Mouse (Mus musculus) CH12.LX (cell line): ENCODE results near the gene Vip. TPM values are rescaled to one million over a fixed set of nuclear protein-coding genes. Genes with fewer than 3 reads are reported as not detected.
A peak's percentile ranks its signal among the peaks of the same experiment; 100 is the strongest.

Experiments used
- DNase-seq: peaks from one replicate; pipeline ENCODE4 v3.0.0-alpha.2; 2013; ENCODE audit errors: extremely low read depth
- H3K27ac ChIP-seq: 2 replicates; pipeline ENCODE4 v1.5.1; 2012; ENCODE audit warnings: low read depth, mild to moderate bottlenecking, control low read depth, moderate library complexity; ENCODE audit not compliant: insufficient read depth
- H3K27me3 ChIP-seq: replicated peaks from 2 replicates; pipeline ENCODE3; 2012; ENCODE audit warnings: inconsistent platforms
- H3K36me3 ChIP-seq, 2 experiments: replicated peaks in 1 of 2; 2 replicates each; pipeline versions ENCODE3 to v1.6.1; 2012; ENCODE audit warnings: inconsistent platforms in 1 of 2, low read length in 1 of 2, mild to moderate bottlenecking in 1 of 2, mixed read lengths in 1 of 2, moderate library complexity in 1 of 2; ENCODE audit not compliant: control insufficient read depth in 1 of 2, insufficient read depth in 1 of 2
- H3K4me1 ChIP-seq, 2 experiments: 2 replicates each; pipeline ENCODE4 v1.6.1; 2012; ENCODE audit warnings: inconsistent platforms in 1 of 2, moderate library complexity in 1 of 2; ENCODE audit not compliant: insufficient read depth in 2 of 2, control insufficient read depth in 1 of 2
- H3K4me2 ChIP-seq: 2 replicates; pipeline ENCODE4 v1.6.1; 2012; ENCODE audit warnings: low read depth, mild to moderate bottlenecking, control low read depth; ENCODE audit not compliant: poor library complexity, insufficient read depth, severe bottlenecking
- H3K4me3 ChIP-seq, 3 experiments: fragments of 150-350 bp in 1 of 3; sonication (generic) in 1 of 3; replicated peaks in 1 of 3; 2 replicates each; pipeline versions ENCODE3 to v1.5.1; 2011 to 2012; ENCODE audit warnings: low read depth in 2 of 3, low read length in 2 of 3, mild to moderate bottlenecking in 2 of 3, moderate library complexity in 2 of 3, control low read depth in 1 of 3, improper control_type of control experiment in 1 of 3, inconsistent platforms in 1 of 3, mixed read lengths in 1 of 3; ENCODE audit not compliant: poor library complexity in 1 of 3
- H3K79me2 ChIP-seq: replicated peaks from 2 replicates; pipeline ENCODE4 v1.6.1; 2012; ENCODE audit warnings: mild to moderate bottlenecking, moderate library complexity; ENCODE audit not compliant: control insufficient read depth, poor library complexity, insufficient read depth, severe bottlenecking; ENCODE audit errors: extremely low read depth
- H3K9ac ChIP-seq: 2 replicates; pipeline ENCODE4 v1.6.1; 2012; ENCODE audit warnings: low read depth, mild to moderate bottlenecking, control low read depth, moderate library complexity; ENCODE audit not compliant: insufficient read depth
- H3K9me3 ChIP-seq: replicated peaks from 2 replicates; pipeline ENCODE3; 2012; ENCODE audit warnings: low read length, inconsistent platforms, mixed read lengths
- CHD2 ChIP-seq: IDR thresholded peaks from 2 replicates; pipeline ENCODE4 v1.6.1; 2011; ENCODE audit warnings: low read length, improper control_type of control experiment
- CTCF ChIP-seq, 2 experiments: IDR thresholded peaks in 1 of 2; conservative IDR thresholded peaks in 1 of 2; 2 replicates each; pipeline ENCODE4 v1.5.1; 2011 to 2012; ENCODE audit warnings: low read depth in 2 of 2, low read length in 2 of 2, improper control_type of control experiment in 1 of 2, inconsistent platforms in 1 of 2, mild to moderate bottlenecking in 1 of 2, moderate library complexity in 1 of 2
- GABPA ChIP-seq: IDR thresholded peaks from 2 replicates; pipeline ENCODE4 v1.6.1; 2012; ENCODE audit warnings: low read depth, low read length, improper control_type of control experiment, inconsistent platforms; ENCODE audit not compliant: insufficient replicate concordance
- MAFK ChIP-seq: IDR thresholded peaks from 2 replicates; pipeline ENCODE4 v1.6.1; 2011; ENCODE audit warnings: low read length, improper control_type of control experiment; ENCODE audit not compliant: insufficient replicate concordance
- NELFE ChIP-seq: IDR thresholded peaks from 2 replicates; pipeline ENCODE4 v1.6.1; 2011; ENCODE audit warnings: low read depth, low read length, improper control_type of control experiment
- PAX5 ChIP-seq: IDR thresholded peaks from 2 replicates; pipeline ENCODE4 v1.6.1; 2012; ENCODE audit warnings: low read length, inconsistent platforms, mixed read lengths
- RAD21 ChIP-seq: IDR thresholded peaks from 2 replicates; pipeline ENCODE4 v1.6.1; 2011; ENCODE audit warnings: low read depth, mild to moderate bottlenecking, low read length, improper control_type of control experiment, moderate library complexity
- RCOR1 ChIP-seq: conservative IDR thresholded peaks from 2 replicates; pipeline ENCODE4 v1.6.1; 2012; ENCODE audit warnings: low read depth, mild to moderate bottlenecking, inconsistent platforms, low read length, improper control_type of control experiment
- SMC3 ChIP-seq: IDR thresholded peaks from 2 replicates; pipeline ENCODE4 v1.6.1; 2011; ENCODE audit warnings: low read depth, low read length, improper control_type of control experiment
- TCF12 ChIP-seq: IDR thresholded peaks from 2 replicates; pipeline ENCODE4 v1.6.1; 2014; ENCODE audit warnings: low read depth, mild to moderate bottlenecking, inconsistent platforms, low read length, improper control_type of control experiment
- USF2 ChIP-seq: conservative IDR thresholded peaks from 2 replicates; pipeline ENCODE4 v1.6.1; 2011; ENCODE audit warnings: low read depth, low read length, improper control_type of control experiment
- dilution Hi-C: fragments of 300-500 bp; cut with MboI; formaldehyde crosslinking; loops from 2 replicates; pipeline ENCODE4 v1.14.3; 2020; ENCODE audit warnings: low sequenced_read_pairs; ENCODE audit not compliant: extremely low pct_unique_long_range_greater_than_20kb, extremely low pct_ligation_motif_present
- in situ Hi-C: fragments of 300-500 bp; cut with MboI; formaldehyde crosslinking; loops from 3 replicates; pipeline ENCODE4 v1.14.3; 2019; ENCODE audit warnings: low sequenced_read_pairs, low pct_ligation_motif_present, low pct_unique_long_range_greater_than_20kb, mixed read lengths
- polyA plus RNA-seq: library from polyadenylated mRNA; unstranded; fragments of >175 nt; gene quantifications from 2 replicates; pipeline ENCODE4 v1.2.1, GENCODE M21; 2012; ENCODE audit warnings: low read depth; ENCODE audit not compliant: insufficient read length
- total RNA-seq, 2 experiments: library from RNA; depleted of rRNA; stranded (reverse); fragments of 300-350 nt in 1 of 2; fragments of >200 nt in 1 of 2; gene quantifications; 2 replicates each; pipeline ENCODE4 v1.2.3; 2012 to 2014

Vip gene
- total and polyA plus RNA-seq, 3 experiments = not detected

DNA sequence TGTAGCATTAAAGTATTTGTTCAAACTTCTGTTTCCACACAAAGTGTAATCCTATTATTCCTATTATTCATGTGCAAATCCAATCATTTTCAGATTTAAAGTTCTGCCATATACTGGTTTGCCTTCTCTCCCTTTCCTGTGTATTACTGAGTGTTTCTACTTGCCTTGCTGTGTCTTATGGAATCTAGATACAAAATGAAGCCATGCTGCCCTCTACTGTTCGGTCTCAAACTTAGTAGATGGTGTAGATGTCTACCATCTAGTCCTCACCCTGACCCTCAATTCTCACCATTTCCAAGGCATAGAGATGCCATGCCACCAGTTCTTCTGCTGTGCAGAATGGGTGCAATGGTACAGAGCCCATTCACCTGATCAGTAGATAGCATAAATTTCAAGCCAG, 4.7 kb upstream of the Vip start:
- H3K27ac ChIP-seq = no peak overlapping the region
- no peaks in the 10 kb centered on the region for H3K9me3 ChIP-seq
- H3K9ac ChIP-seq = no peak overlapping the region
- peak; percentile 48 for DNase-seq
- no peak overlapping the region for H3K4me2 ChIP-seq
- no peaks in the 10 kb centered on the region for H3K27me3 ChIP-seq
- dilution Hi-C loops (no loop called here), in situ Hi-C loops (no loop called here)
- H3K4me3 ChIP-seq = no peak overlapping the region
- no peaks in the 10 kb centered on the region for H3K79me2 ChIP-seq
- no peaks in the 10 kb centered on the region for H3K36me3 ChIP-seq
- TF ChIP-seq GABPA = no peak
- peak; percentile 67 for TF ChIP-seq RAD21
- TF ChIP-seq CTCF (conservative IDR thresholded peaks at IDR 0.05 in 1 of 2, IDR thresholded peaks at IDR 0.05 in 1 of 2; ENCODE audit: low read depth in 2 of 2, low read length in 2 of 2) = peak; percentile 12 to 75; a peak in 2 of 4 replicates
- no peak for TF ChIP-seq CHD2
- TF ChIP-seq SMC3 = peak; percentile 62
- no peaks in the 10 kb centered on the region for H3K4me1 ChIP-seq

DNA sequence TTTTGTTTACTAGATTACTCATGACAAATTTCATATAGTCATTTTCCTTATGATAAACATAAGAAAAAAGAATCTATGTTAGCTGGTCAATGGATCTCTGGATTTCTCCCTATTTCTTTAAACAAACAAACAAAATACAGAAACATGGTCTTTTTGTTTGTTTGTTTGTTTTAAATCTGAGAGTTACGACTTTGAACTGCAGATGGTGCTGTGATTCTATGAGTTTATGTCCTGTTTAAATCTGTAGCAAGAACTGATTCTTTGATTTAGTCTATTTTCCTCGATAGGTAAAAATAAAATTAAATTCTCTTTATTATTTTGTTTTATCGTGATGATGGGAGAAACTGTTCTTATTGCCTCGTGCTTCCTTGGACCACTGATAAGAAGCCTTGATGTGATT, 1.7 kb upstream of the Vip start:
- Histone ChIP-seq H3K36me3 (no peaks in the 10 kb centered on the region), H3K9me3 (no peaks in the 10 kb centered on the region), H3K4me3 (no peak overlapping the region), H3K27me3 (no peaks in the 10 kb centered on the region), H3K27ac (no peak overlapping the region), H3K4me1 (no peaks in the 10 kb centered on the region), H3K9ac (no peak overlapping the region), H3K79me2 (no peaks in the 10 kb centered on the region), H3K4me2 (no peak overlapping the region)
- TF ChIP-seq RCOR1 = no peak
- TF ChIP-seq NELFE = no peak
- TF ChIP-seq CTCF (conservative IDR thresholded peaks at IDR 0.05 in 1 of 2, IDR thresholded peaks at IDR 0.05 in 1 of 2; ENCODE audit: low read depth in 2 of 2, low read length in 2 of 2) = peak in 1 of 2 experiments; percentile 7; a peak in 1 of 4 replicates
- no peak for TF ChIP-seq TCF12
- TF ChIP-seq USF2 = no peak
- dilution Hi-C loops = no loop called here
- no peak for DNase-seq
- in situ Hi-C loops = no loop called here

DNA sequence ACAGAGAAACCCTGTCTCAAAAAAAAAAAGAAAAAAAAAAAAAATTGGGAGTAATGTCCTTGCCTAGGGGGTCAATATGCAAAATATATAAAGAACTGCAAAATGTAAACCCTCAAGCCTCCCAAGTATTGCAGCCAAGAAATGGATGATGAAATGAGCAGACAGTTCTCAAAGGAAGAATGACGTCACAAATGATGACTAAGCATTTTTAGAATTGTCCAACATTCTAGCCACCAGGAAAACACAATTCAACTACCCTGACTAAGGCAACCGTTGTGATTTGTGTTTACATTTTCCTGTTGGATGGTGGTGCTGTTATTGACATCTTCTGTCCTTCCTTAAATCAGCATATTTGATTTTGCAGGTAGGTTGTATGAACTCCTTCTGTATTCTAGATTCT, 42.3 kb downstream of the Vip start:
- no peak overlapping the region for H3K9ac ChIP-seq
- in situ Hi-C loops = no loop called here
- TF ChIP-seq MAFK = peak; percentile 97
- no peak for TF ChIP-seq PAX5
- no peak for DNase-seq
- H3K36me3 ChIP-seq = no peaks in the 10 kb centered on the region
- no peaks in the 10 kb centered on the region for H3K79me2 ChIP-seq
- no peak overlapping the region for H3K4me2 ChIP-seq
- dilution Hi-C loops = no loop called here
- no peaks in the 10 kb centered on the region for H3K4me1 ChIP-seq
- H3K9me3 ChIP-seq = no peaks in the 10 kb centered on the region
- H3K27ac ChIP-seq = no peak overlapping the region
- no peaks in the 10 kb centered on the region for H3K27me3 ChIP-seq
- H3K4me3 ChIP-seq = no peak overlapping the region
